In the genomic region with DNA sequence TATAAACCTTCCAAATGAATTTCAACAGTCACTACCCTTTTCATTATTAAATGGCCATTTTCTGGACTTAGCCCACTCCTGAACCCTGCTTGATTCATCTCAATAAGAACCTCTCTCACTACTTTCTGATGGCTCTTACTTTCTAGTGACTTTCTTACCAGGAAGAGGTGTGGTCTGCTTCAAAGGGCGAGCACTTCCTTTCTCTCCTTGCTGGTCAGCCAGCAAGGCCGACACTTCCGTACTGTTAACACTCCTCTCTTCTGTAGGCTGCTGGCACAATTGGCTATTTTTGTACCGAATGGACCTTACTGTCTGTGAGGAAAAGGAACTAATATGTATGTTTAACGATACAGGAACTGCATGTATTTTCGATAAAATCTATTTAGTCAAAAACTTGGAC, we compare ENCODE assay signal across 18 mouse cellular contexts.
A peak's percentile ranks its signal among the peaks of the same experiment; 100 is the strongest.
DNase-seq lines count a peak whose midpoint lies in the region; ATAC-seq and TF ChIP-seq lines count a peak whose summit lies in the region.
"Had no signal": no experiment of that assay in that cellular context is flagged by ENCODE, and none has a peak within 500 bp of the region (broad histone marks: within the 10 kb centered on the region; RNA-seq: fewer than 3 reads in every experiment).

No protein-coding gene starts in this region.

- H3K27me3 ChIP-seq in heart, postnatal 0 days (ENCODE audit: control insufficient read depth, insufficient read depth, low read length): no peaks in the 10 kb centered on the region
- H3K27me3 ChIP-seq in intestine, embryonic 16.5 days (replicated peaks; ENCODE audit: control insufficient read depth, insufficient read depth, low read length): no peaks in the 10 kb centered on the region
- H3K27me3 ChIP-seq: CH12.LX; embryonic facial prominence, embryonic 15.5 days; limb, embryonic 15.5 days had no signal

- no peaks in the 10 kb centered on the region for H3K36me3 ChIP-seq in heart, postnatal 0 days (replicated peaks; ENCODE audit: control insufficient read depth, insufficient read depth, low read length)
- H3K36me3 ChIP-seq in intestine, embryonic 16.5 days (ENCODE audit: control insufficient read depth, insufficient read depth, low read length): no peaks in the 10 kb centered on the region
- H3K36me3 ChIP-seq: embryonic facial prominence, embryonic 15.5 days; limb, embryonic 15.5 days; midbrain, embryonic 10.5 days had no signal

- DNase-seq in heart, postnatal 0 days (ENCODE audit: low spot score): peak; percentile 17
- DNase-seq in heart, postnatal 10 days: no peak
- DNase-seq in lung, postnatal 10 days: peak; percentile 4
- no peak for DNase-seq in lung, adult 2 months
- DNase-seq in lung, postnatal 36 days: peak; percentile 14
- DNase-seq in retina, embryonic 14.5 days (ENCODE audit: low spot score): no peak
- DNase-seq: adrenal gland, postnatal 14 days; cerebellum, postnatal 14 days; heart, postnatal 36 days; kidney, adult 2 months; right cerebral cortex, postnatal 4 days had no signal

- ATAC-seq in heart, postnatal 0 days (ENCODE audit: insufficient read depth, low read depth): no peak
- ATAC-seq in intestine, embryonic 16.5 days: no peak
- ATAC-seq: forebrain, embryonic 16.5 days; hindbrain, embryonic 16.5 days had no signal

- peak overlapping the region; percentile 10; the same call in 1 of the 2 replicates for H3K4me2 ChIP-seq in heart, postnatal 0 days (ENCODE audit: low read depth, low read length)
- no peak overlapping the region for H3K4me2 ChIP-seq in intestine, embryonic 16.5 days (ENCODE audit: low read depth, low read length)
- H3K4me2 ChIP-seq: embryonic facial prominence, embryonic 15.5 days; limb, embryonic 15.5 days had no signal

- 42% methylated on average over 6 of the region's 6 CpGs for WGBS in heart, postnatal 0 days
- WGBS in lung, adult 2 months: 24% methylated on average over 6 of the region's 6 CpGs
- 70% methylated on average over 6 of the region's 6 CpGs for WGBS in intestine, embryonic 16.5 days

- H3K27ac ChIP-seq in heart, postnatal 0 days (ENCODE audit: low read depth): no peak overlapping the region
- H3K27ac ChIP-seq in intestine, embryonic 16.5 days (ENCODE audit: low read length): no peak overlapping the region
- H3K27ac ChIP-seq: embryonic facial prominence, embryonic 15.5 days; limb, embryonic 15.5 days; midbrain, embryonic 10.5 days had no signal

- H3K4me1 ChIP-seq in heart, postnatal 0 days (ENCODE audit: control insufficient read depth, insufficient read depth): 0 out of 2 replicates have a peak, but pooled peaks cover 4% of the 10 kb centered on the region
- H3K4me1 ChIP-seq in lung, adult 2 months (ENCODE audit: control insufficient read depth, insufficient read depth, low read length): no peaks in the 10 kb centered on the region; the same call in 1 of the 2 replicates
- no peaks in the 10 kb centered on the region for H3K4me1 ChIP-seq in intestine, embryonic 16.5 days (ENCODE audit: control insufficient read depth, insufficient read depth, low read length)
- H3K4me1 ChIP-seq: embryonic facial prominence, embryonic 15.5 days; limb, embryonic 15.5 days; midbrain, embryonic 10.5 days had no signal

- no peak for TF ChIP-seq POLR2A in lung, adult 2 months (IDR thresholded peaks at IDR 0.05; ENCODE audit: borderline replicate concordance, extremely low read depth, low read depth, low read length)

- no peak for TF ChIP-seq EP300 in heart, postnatal 0 days (IDR thresholded peaks at IDR 0.05; ENCODE audit: low read depth)

- no peak overlapping the region for H3K9ac ChIP-seq in heart, postnatal 0 days (replicated peaks; ENCODE audit: low read depth, low read length)
- H3K9ac ChIP-seq in intestine, embryonic 16.5 days (ENCODE audit: low read depth, low read length): no peak overlapping the region
- H3K9ac ChIP-seq: embryonic facial prominence, embryonic 15.5 days; limb, embryonic 15.5 days had no signal

- no peaks in the 10 kb centered on the region for H3K9me3 ChIP-seq in heart, postnatal 0 days (replicated peaks; ENCODE audit: control insufficient read depth, low read length)
- no peaks in the 10 kb centered on the region for H3K9me3 ChIP-seq in intestine, embryonic 16.5 days (ENCODE audit: control insufficient read depth, low read length)
- H3K9me3 ChIP-seq: embryonic facial prominence, embryonic 15.5 days; limb, embryonic 15.5 days; midbrain, embryonic 10.5 days had no signal

- intact Hi-C loops in heart, postnatal 10 days (cut with DNase I): no loop called here

- TF ChIP-seq CTCF in heart, postnatal 0 days (IDR thresholded peaks at IDR 0.05; ENCODE audit: low read depth): no peak
- TF ChIP-seq CTCF in lung, adult 2 months (IDR thresholded peaks at IDR 0.05; ENCODE audit: insufficient read depth, low read length): no peak

- no peak overlapping the region for H3K4me3 ChIP-seq in heart, postnatal 0 days (ENCODE audit: low read depth, low read length)
- H3K4me3 ChIP-seq in lung, adult 2 months (replicated peaks; ENCODE audit: extremely low read depth, low read depth, low read length): no peak overlapping the region
- H3K4me3 ChIP-seq in intestine, embryonic 16.5 days (ENCODE audit: low read length): no peak overlapping the region
- H3K4me3 ChIP-seq: embryonic facial prominence, embryonic 15.5 days; limb, embryonic 15.5 days; midbrain, embryonic 10.5 days had no signal

Comparison
In these comparisons a context has a peak if more than half of its experiments do, and no peak if none do; other contexts are left out.
1. DNase-seq: peak in heart, postnatal 0 days (single experiment), lung, postnatal 10 days (single experiment) and lung, postnatal 36 days (single experiment); none in heart, postnatal 10 days (0 of 2), lung, adult 2 months (single experiment) and retina, embryonic 14.5 days (single experiment).